Comparison of ENCODE assay signal across 9 mouse cellular contexts in genomic region chr13:36732891-36733490, GRCm38 (mm10). TPM values are rescaled to one million over a fixed set of nuclear protein-coding genes. Genes with fewer than 3 reads are reported as not detected.
DNase-seq lines count a peak whose midpoint lies in the region; ATAC-seq and TF ChIP-seq lines count a peak whose summit lies in the region.
"Had no signal": no experiment of that assay in that cellular context is flagged by ENCODE, and none has a peak within 500 bp of the region (broad histone marks: within the 10 kb centered on the region; RNA-seq: fewer than 3 reads in every experiment).

No protein-coding gene starts in this region.

- peaks cover 57% of the 10 kb centered on the region for H3K4me1 ChIP-seq in forebrain, embryonic 10.5 days
- H3K4me1 ChIP-seq in intestine, embryonic 15.5 days (replicated peaks), result peaks cover 18% of the 10 kb centered on the region

- intact Hi-C loops in left cerebral cortex, adult 2 months (cut with DNase I), result loop anchor here (5.0 to 10.0 kb wide), 3 partner anchors 451 to 716 kb away; no protein-coding TSS in a partner anchor
- intact Hi-C loops in left cerebral cortex, postnatal 25 days (cut with DNase I), result loop anchor here (5.0 to 10.0 kb wide), 5 partner anchors 301 to 716 kb away; no protein-coding TSS in a partner anchor

- H3K27me3 ChIP-seq in forebrain, embryonic 10.5 days (ENCODE audit: poor library complexity, severe bottlenecking), result peaks cover 89% of the 10 kb centered on the region
- peaks cover 49% of the 10 kb centered on the region for H3K27me3 ChIP-seq in intestine, embryonic 15.5 days (replicated peaks)

- no peak for ATAC-seq in intestine, embryonic 15.5 days

- H3K9me3 ChIP-seq in forebrain, embryonic 10.5 days, result no peaks in the 10 kb centered on the region
- no peaks in the 10 kb centered on the region for H3K9me3 ChIP-seq in intestine, embryonic 15.5 days

- H3K4me2 ChIP-seq in intestine, embryonic 15.5 days (replicated peaks), result peak overlapping the region; percentile 89

- no peak overlapping the region for H3K9ac ChIP-seq in intestine, embryonic 15.5 days

- 8% methylated on average over 6 of the region's 6 CpGs for WGBS in forebrain, embryonic 10.5 days
- 13% methylated on average over 6 of the region's 6 CpGs for WGBS in intestine, embryonic 15.5 days

- peak overlapping the region; percentile 50 for H3K4me3 ChIP-seq in left cerebral cortex, adult 2 months
- peak overlapping the region; percentile 54 for H3K4me3 ChIP-seq in forebrain, embryonic 10.5 days
- H3K4me3 ChIP-seq in intestine, embryonic 15.5 days (replicated peaks), result peak overlapping the region; percentile 47

- H3K27ac ChIP-seq in left cerebral cortex, adult 2 months, result peak overlapping the region; percentile 96
- H3K27ac ChIP-seq in forebrain, embryonic 10.5 days, result peak overlapping the region; percentile 16; the same call in 1 of the 2 replicates
- H3K27ac ChIP-seq in intestine, embryonic 15.5 days, result no peak overlapping the region

- TF ChIP-seq CTCF in left cerebral cortex, adult 2 months (IDR thresholded peaks at IDR 0.05), result no peak

- H3K36me3 ChIP-seq in forebrain, embryonic 10.5 days (replicated peaks), result no peaks in the 10 kb centered on the region
- H3K36me3 ChIP-seq in intestine, embryonic 15.5 days, result no peaks in the 10 kb centered on the region

- DNase-seq in left cerebral cortex, adult 2 months (ENCODE audit: extremely low spot score in 1 of 2, low spot score in 2 of 2), result no peak
- no peak for DNase-seq in left cerebral cortex, postnatal 25 days (ENCODE audit: low spot score in 2 of 2)
- DNase-seq in forebrain, embryonic 10.5 days (ENCODE audit: extremely low spot score, low spot score), result no peak
- DNase-seq in naive thymus-derived CD4-positive, alpha-beta T cell, adult 2 months (ENCODE audit: low read depth), result peak; percentile 6
- no peak for DNase-seq in urinary bladder, postnatal 10 days (ENCODE audit: low spot score)
- no peak for DNase-seq in gastrocnemius, adult 18-20 months (ENCODE audit: low spot score)
- DNase-seq: lung, postnatal 14 days had no signal

RNA-seq across cellular contexts. Expression of gene Nrn1, which starts 1.9 kb away (rescaled TPM):
- 100 to 1,000 TPM; 311 to 384 TPM for total RNA-seq in left cerebral cortex, adult 2 months (2021)
- 100 to 1,000 TPM; 356 to 394 TPM for total RNA-seq in left cerebral cortex, postnatal 25 days (2021)
- polyA plus RNA-seq in forebrain, embryonic 10.5 days (2016; fragmentation: Nextera tagmentation; extraction: Ambion mirVana), result 6.9 and 10.4 TPM in 2 replicates
- 49.6 and 55.1 TPM in 2 replicates for polyA plus RNA-seq in intestine, embryonic 15.5 days (2015; fragmentation: Nextera tagmentation; extraction: Ambion mirVana)
- 1 to 10 TPM in 1 of 2 experiments, under 1 TPM in 1; 0.55 to 1.1 TPM for total RNA-seq in gastrocnemius, adult 18-20 months (2021)
- total RNA-seq: MEL had no signal

Comparison
In these comparisons a context has a peak if more than half of its experiments do, and no peak if none do; other contexts are left out.
1. RNA of gene Nrn1, which starts 1.9 kb away (total RNA-seq): 356 to 394 TPM in left cerebral cortex, postnatal 25 days and 311 to 384 TPM in left cerebral cortex, adult 2 months; 0.55 to 1.1 TPM in gastrocnemius, adult 18-20 months; every median in the first group is over 100 times any median in the second.
2. Peak in every context shown above with its lines, with median percentiles within 50 percentile points of each other: H3K4me3 ChIP-seq.